Mouse (Mus musculus) midbrain, embryonic 16.5 days (tissue): Measurements from ENCODE around the gene Dlx4. TPM values are rescaled to one million over a fixed set of nuclear protein-coding genes. Genes with fewer than 3 reads are reported as not detected.

ENCODE experiments used
- polyA plus RNA-seq: library from polyadenylated mRNA; unstranded; fragments of >200 nt; fragmentation: Nextera tagmentation; extraction: Ambion mirVana; gene quantifications from 2 replicates; pipeline ENCODE4 v1.2.1, GENCODE M21; 2015

Gene Dlx4
- polyA plus RNA-seq, 1 experiment from 2014 or later, result 0.36 TPM

Other genes starting within 250 kb of the Dlx4 start
- gene Col1a1, start 210.0 kb downstream of the Dlx4 start, polyA plus RNA-seq, result 58.1 and 84.6 TPM in 2 replicates
- not detected in 2 replicates for gene Hils1, start 178.7 kb downstream of the Dlx4 start, polyA plus RNA-seq
- gene Sgca, start 169.9 kb downstream of the Dlx4 start, polyA plus RNA-seq, result 0.20 TPM in 1 of 2 replicates, not detected in the other
- 18.4 and 19.4 TPM in 2 replicates for gene Ppp1r9b, start 155.2 kb downstream of the Dlx4 start, polyA plus RNA-seq
- 164 and 171 TPM in 2 replicates for gene Samd14, start 136.4 kb downstream of the Dlx4 start, polyA plus RNA-seq
- 24.1 and 27.5 TPM in 2 replicates for gene Pdk2, start 104.9 kb downstream of the Dlx4 start, polyA plus RNA-seq
- gene Itga3, start 69.5 kb downstream of the Dlx4 start, polyA plus RNA-seq, result 13.7 and 16.6 TPM in 2 replicates
- 0.22 and 0.38 TPM in 2 replicates for gene Dlx3, start 26.1 kb downstream of the Dlx4 start, polyA plus RNA-seq
- not detected in 2 replicates for gene Tac4, start 115.3 kb upstream of the Dlx4 start, polyA plus RNA-seq
- 65.8 and 69.1 TPM in 2 replicates for gene Kat7, start 164.0 kb upstream of the Dlx4 start, polyA plus RNA-seq
- gene Fam117a, start 190.8 kb upstream of the Dlx4 start, polyA plus RNA-seq, result 2.1 and 2.2 TPM in 2 replicates
- 144 and 157 TPM in 2 replicates for gene Slc35b1, start 238.4 kb upstream of the Dlx4 start, polyA plus RNA-seq